Mouse (Mus musculus) 3134 (cell line): ENCODE measurements around the gene Cped1.

Source experiments
- DNase-seq: peaks from one replicate; pipeline ENCODE4 v3.0.0-alpha.2; 2011; ENCODE audit warnings: low spot score; ENCODE audit not compliant: insufficient read length; ENCODE audit errors: extremely low read depth

Gene Cped1

DNA sequence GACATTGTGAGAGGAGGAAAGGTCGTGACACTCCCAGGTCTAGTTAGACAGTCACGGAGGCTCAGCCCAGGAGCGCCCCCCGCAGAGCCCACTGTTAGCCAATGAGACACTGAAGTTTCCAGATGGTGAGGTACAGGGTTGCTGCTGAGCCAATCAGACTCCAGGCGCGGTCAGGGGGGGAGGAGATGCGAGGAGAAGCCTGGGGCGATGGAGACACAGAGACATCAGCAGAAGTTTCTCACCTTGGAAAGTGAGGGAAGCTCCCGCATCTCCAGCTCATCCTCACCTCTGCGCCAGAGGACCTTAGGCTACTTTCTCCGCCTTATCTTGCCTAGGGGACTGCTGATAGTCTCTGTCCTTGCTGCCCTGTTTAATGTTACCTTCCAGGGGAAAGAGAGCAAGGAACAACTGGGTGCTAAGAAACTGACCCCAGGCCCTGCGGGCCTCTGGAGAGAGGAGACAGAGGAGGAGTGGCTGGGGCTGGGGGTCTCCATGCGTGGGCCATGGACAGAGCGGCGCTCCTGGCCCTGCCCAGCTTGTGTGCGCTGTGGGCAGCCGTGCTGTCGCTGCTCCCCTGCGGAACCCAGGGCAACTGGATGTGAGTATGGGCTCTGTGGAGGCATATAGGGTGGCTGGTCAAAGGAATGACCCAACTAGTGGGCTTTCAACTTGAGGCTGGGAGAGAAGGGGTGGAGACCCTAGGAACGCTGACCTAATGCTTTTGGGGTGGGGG lies 302.5 kb downstream of the Cped1 start, which contains the start of gene Wnt16:
Gene Wnt16 (plus strand): TSS at position 224 of the 733 bp plus-strand sequence.
- DNase-seq = no peak

DNA sequence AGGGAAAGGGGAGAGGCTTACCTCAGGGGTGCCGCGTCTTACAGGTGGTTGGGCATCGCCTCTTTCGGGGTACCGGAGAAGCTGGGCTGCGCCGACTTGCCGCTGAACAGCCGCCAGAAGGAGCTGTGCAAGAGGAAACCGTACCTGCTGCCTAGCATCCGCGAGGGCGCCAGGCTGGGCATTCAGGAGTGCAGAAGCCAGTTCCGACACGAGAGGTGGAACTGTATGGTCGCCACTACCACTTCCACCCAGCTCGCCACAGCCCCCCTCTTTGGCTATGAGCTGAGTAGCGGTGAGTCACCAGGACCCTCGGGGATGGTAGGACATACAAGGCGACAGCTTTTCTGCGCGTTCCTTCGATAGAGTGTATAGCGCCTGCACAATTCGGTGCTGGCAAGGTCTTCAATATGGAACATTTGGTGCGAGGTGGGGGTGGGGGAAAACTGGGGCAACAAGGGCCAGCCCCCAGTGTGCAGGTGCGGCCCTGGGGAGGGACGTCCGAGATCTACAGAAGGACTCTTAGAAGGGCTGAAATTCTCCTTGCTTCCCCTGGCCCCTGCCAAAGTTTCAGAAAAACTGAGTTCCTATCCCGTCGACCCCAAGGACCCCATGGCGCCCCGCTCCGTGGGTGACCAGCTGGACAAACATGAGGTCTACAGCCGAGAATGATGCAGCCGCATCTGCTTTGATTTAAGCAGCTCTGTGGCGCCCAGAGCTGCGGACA lies 303.2 kb downstream of the Cped1 start:
- no peak for DNase-seq

DNA sequence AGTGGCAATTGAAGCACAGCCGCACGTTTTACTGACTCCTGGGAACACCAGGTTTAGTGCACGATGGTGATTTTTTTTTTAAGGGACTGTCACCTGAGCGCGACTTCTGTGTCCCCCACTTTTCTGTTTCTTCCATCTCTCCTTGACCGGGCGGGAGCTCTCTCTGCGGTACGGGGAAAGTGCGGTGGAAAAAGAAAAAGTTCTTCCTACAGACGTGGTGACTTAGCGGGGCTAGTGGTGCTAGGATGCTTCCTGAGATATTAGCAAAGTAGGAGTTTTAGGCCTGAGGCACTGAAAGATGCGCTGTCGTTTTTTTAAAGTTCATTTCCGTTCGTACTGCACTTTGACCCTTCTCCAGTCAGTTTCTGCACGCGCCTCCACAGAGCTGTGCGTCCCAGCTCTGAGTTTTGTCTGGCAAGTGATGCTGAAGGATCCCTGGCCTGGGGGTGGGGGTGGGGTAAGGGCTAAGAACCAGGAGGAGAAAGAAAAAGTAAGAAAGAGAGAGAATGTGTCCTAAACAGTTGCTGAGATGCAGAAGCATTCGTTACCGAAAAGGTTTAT lies 303.8 kb downstream of the Cped1 start:
- DNase-seq = no peak

DNA sequence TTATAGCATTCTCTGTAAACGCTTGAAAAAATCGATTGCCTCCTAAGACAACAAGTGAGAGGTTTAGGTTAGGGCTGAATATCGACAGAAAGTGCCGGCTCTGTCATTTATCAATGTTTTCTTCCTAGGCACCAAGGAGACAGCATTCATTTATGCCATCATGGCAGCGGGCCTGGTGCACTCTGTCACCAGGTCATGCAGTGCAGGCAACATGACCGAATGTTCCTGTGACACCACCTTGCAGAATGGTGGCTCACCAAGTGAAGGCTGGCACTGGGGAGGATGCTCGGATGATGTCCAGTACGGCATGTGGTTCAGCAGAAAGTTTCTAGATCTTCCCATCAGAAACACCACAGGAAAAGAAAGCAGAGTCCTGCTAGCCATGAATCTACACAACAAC lies 305.1 kb downstream of the Cped1 start:
- DNase-seq = no peak

DNA sequence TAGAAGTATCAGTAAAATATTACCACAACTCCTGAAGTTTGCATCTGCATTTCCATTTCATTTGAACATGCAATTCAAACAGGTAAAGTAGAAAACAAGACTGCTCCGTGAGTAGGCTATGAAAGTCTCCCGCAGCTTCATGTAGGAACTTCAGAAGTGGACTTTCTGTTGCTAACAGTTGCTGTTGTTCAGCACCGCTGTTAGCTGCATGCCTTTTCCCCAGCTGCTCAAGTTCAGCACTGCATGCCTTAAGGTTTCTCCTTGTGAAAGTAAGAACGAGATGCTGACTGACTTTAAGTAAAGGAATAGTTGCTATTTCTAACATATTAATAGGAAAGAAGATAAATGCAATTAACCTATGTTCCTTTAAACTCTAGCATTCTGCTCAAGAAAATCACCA lies 306.3 kb downstream of the Cped1 start:
- DNase-seq = no peak

DNA sequence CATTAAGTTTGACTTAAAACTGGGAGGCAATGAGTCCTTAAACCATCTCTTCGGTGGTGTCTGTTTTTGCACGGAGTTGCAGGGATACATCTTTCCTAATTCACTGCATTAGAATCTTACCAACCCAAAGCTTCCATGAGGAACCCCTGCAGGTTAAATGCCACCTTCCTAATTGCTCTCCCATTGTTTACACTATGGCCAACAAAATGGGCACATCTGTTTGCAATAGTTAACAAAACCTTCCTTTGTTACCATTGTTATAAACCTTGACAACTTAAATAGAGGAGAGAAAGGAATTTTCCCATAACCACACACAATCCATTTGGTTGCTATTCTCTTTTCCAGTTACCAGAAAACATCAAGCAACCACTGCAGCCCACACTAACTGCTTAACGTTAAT lies 308.2 kb downstream of the Cped1 start:
- DNase-seq = no peak

DNA sequence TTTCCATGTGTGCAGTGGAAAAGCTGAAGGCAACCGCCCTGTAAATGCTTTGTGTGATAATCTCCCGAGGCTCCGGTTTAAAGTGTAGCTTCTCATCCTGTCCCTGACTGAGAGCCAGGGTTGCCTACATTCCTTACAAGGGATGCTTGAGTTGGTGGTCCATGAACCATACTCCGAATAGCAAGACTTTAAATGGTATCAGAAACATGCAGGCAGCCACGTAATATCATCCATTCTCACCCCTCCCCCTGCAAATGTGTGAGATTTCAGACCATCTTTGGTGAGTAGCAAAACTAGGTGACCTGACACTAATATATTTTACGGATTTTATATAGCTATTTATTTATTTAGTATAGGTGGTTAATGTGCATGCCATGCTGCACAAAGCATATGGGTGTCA lies 311.3 kb downstream of the Cped1 start:
- no peak for DNase-seq

DNA sequence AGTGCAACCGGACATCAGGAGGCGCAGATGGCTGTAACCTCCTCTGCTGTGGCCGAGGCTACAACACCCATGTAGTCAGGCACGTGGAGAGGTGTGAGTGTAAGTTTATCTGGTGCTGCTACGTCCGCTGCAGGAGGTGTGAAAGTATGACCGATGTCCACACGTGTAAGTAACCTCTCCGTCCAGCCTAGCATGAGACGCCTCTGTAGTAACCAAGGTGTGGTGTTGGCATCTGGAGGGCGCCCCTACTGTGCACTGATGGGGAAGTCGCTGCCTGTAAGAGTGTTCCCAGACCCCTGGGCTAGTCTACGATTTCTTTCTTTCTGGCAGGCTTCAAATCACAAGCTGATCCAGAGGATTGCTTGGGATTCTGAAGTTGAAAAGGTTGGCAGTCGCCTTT lies 312.3 kb downstream of the Cped1 start:
- no peak for DNase-seq
